8 mouse cellular contexts compared by ENCODE assay signal in genomic region chr2:106973332-106973958, GRCm38 (mm10). TPM values are rescaled to one million over a fixed set of nuclear protein-coding genes. Genes with fewer than 3 reads are reported as not detected.
DNase-seq lines count a peak whose midpoint lies in the region; ATAC-seq and TF ChIP-seq lines count a peak whose summit lies in the region.

No protein-coding gene starts in this region.

- H3K36me3 ChIP-seq in heart, embryonic 13.5 days, result peaks cover 12% of the 10 kb centered on the region
- peaks cover 15 to 39% of the 10 kb centered on the region in 2 experiments for H3K36me3 ChIP-seq in MEL (ENCODE audit: control insufficient read depth in 1 of 2, insufficient read depth in 2 of 2, low read length in 2 of 2)
- peaks cover 6% of the 10 kb centered on the region; the same call in 1 of the 2 replicates for H3K36me3 ChIP-seq in heart, embryonic 15.5 days

- H3K4me1 ChIP-seq in heart, embryonic 13.5 days, result peaks cover 15% of the 10 kb centered on the region
- H3K4me1 ChIP-seq in MEL (ENCODE audit: control insufficient read depth in 1 of 2, insufficient read depth in 2 of 2, low read length in 2 of 2), result peaks cover 11 to 25% of the 10 kb centered on the region in 2 experiments; a peak in 3 of 4 replicates
- peaks cover 9% of the 10 kb centered on the region for H3K4me1 ChIP-seq in heart, embryonic 15.5 days (replicated peaks)

- peak overlapping the region; percentile 76 for H3K4me2 ChIP-seq in heart, embryonic 13.5 days
- peak overlapping the region; percentile 73 for H3K4me2 ChIP-seq in heart, embryonic 15.5 days

- no peak for TF ChIP-seq EP300 in MEL (IDR thresholded peaks at IDR 0.05; ENCODE audit: low read depth in 1 of 2, low read length in 2 of 2)

- no peak for TF ChIP-seq RAD21 in MEL (IDR thresholded peaks at IDR 0.05; ENCODE audit: low read depth, low read length)

- H3K9ac ChIP-seq in heart, embryonic 13.5 days, result peak overlapping the region; percentile 96
- H3K9ac ChIP-seq in MEL (ENCODE audit: control insufficient read depth, low read depth, low read length, poor library complexity, severe bottlenecking), result peak overlapping the region; percentile 99
- peak overlapping the region; percentile 84 for H3K9ac ChIP-seq in heart, embryonic 15.5 days

- intact Hi-C loops in heart, postnatal 14 days (cut with DNase I), result no loop called here
- intact Hi-C loops in left cerebral cortex, postnatal 14 days (cut with DNase I), result no loop called here

- WGBS in heart, embryonic 13.5 days, result 62% methylated on average over 17 of the region's 17 CpGs
- 59% methylated on average over 17 of the region's 17 CpGs for WGBS in heart, embryonic 15.5 days

- peaks cover 43% of the 10 kb centered on the region for H3K79me2 ChIP-seq in MEL (ENCODE audit: control insufficient read depth, insufficient read depth, low read length, poor library complexity)

- H3K4me3 ChIP-seq in heart, embryonic 13.5 days, result peak overlapping the region; percentile 96
- H3K4me3 ChIP-seq in MEL (ENCODE audit: control insufficient read depth in 1 of 2, insufficient read depth in 1 of 2, low read depth in 2 of 2, low read length in 2 of 2), result peak overlapping the region; percentile 91 to 99
- H3K4me3 ChIP-seq in heart, embryonic 15.5 days, result peak overlapping the region; percentile 75

- H3K9me3 ChIP-seq in heart, embryonic 13.5 days, result no peaks in the 10 kb centered on the region
- H3K9me3 ChIP-seq in MEL (replicated peaks; ENCODE audit: insufficient read depth, low read length), result no peaks in the 10 kb centered on the region
- no peaks in the 10 kb centered on the region for H3K9me3 ChIP-seq in heart, embryonic 15.5 days (replicated peaks)

- no peak for DNase-seq in heart, postnatal 14 days
- peak; percentile 47 for DNase-seq in MEL (ENCODE audit: low read depth, low spot score)
- peak; percentile 4 for DNase-seq in lung, postnatal 36 days
- no peak for DNase-seq in left cerebral cortex, postnatal 14 days (ENCODE audit: low spot score in 2 of 2)
- DNase-seq in spleen, postnatal 4 days (ENCODE audit: low spot score in 2 of 2), result no peak
- DNase-seq in thymus, postnatal 36 days, result no peak

- no peak for TF ChIP-seq POLR2A in MEL (IDR thresholded peaks at IDR 0.05; ENCODE audit: control insufficient read depth in 1 of 2, insufficient read depth in 1 of 2, low read depth in 1 of 2, low read length in 2 of 2, poor library complexity in 1 of 2)

- no peak for ATAC-seq in heart, embryonic 13.5 days (ENCODE audit: extremely low read depth, insufficient number of reproducible peaks, low FRiP score, low TSS enrichment)
- ATAC-seq in heart, embryonic 15.5 days (replicated peaks; ENCODE audit: insufficient number of reproducible peaks, insufficient read depth, low FRiP score, low read depth), result no peak

- H3K27ac ChIP-seq in heart, embryonic 13.5 days (replicated peaks), result no peak overlapping the region
- H3K27ac ChIP-seq in MEL (ENCODE audit: control insufficient read depth, low read depth, low read length), result peak overlapping the region; percentile 81
- H3K27ac ChIP-seq in heart, embryonic 15.5 days, result no peak overlapping the region

- no peaks in the 10 kb centered on the region for H3K27me3 ChIP-seq in heart, embryonic 13.5 days (replicated peaks)
- no peaks in the 10 kb centered on the region for H3K27me3 ChIP-seq in MEL (ENCODE audit: control insufficient read depth in 1 of 2, insufficient read depth in 2 of 2, low read length in 2 of 2)
- H3K27me3 ChIP-seq in heart, embryonic 15.5 days, result no peaks in the 10 kb centered on the region

- no peak for TF ChIP-seq CTCF in MEL (IDR thresholded peaks at IDR 0.05 in 2 of 3, conservative IDR thresholded peaks at IDR 0.05 in 1 of 3; ENCODE audit: control insufficient read depth in 1 of 3, insufficient read depth in 1 of 3, low read depth in 2 of 3, low read length in 3 of 3, poor library complexity in 1 of 3, severe bottlenecking in 1 of 3)

TF ChIP-seq in MEL, 35 proteins besides CTCF, POLR2A, EP300 and RAD21:
- TF ChIP-seq MAZ (IDR thresholded peaks at IDR 0.05; ENCODE audit: low read depth, low read length) (no peak), CHD1 (IDR thresholded peaks at IDR 0.05; ENCODE audit: low read depth, low read length) (no peak), ZMIZ1 (IDR thresholded peaks at IDR 0.05; ENCODE audit: low read depth, low read length) (no peak), TAL1 (IDR thresholded peaks at IDR 0.05; ENCODE audit: low read length) (no peak), USF2 (IDR thresholded peaks at IDR 0.05; ENCODE audit: borderline replicate concordance in 1 of 2, insufficient read depth in 1 of 2, low read depth in 1 of 2, low read length in 2 of 2) (no peak), SIN3A (IDR thresholded peaks at IDR 0.05; ENCODE audit: low read length) (no peak), MXI1 (IDR thresholded peaks at IDR 0.05; ENCODE audit: low read depth, low read length) (no peak), POLR2AphosphoS2 (IDR thresholded peaks at IDR 0.05; ENCODE audit: low read length) (no peak), GATA1 (IDR thresholded peaks at IDR 0.05; ENCODE audit: low read depth, low read length) (no peak), CHD2 (IDR thresholded peaks at IDR 0.05; ENCODE audit: low read length) (no peak), POLR2AphosphoS5 (IDR thresholded peaks at IDR 0.05; ENCODE audit: borderline replicate concordance, low read depth, low read length) (no peak), TBP (IDR thresholded peaks at IDR 0.05; ENCODE audit: low read depth, low read length) (no peak), MYC (IDR thresholded peaks at IDR 0.05; ENCODE audit: low read depth, low read length) (no peak)

RNA-seq across cellular contexts. Expression of gene Arl14ep, which starts 0.8 kb away (rescaled TPM):
- polyA plus RNA-seq in heart, embryonic 13.5 days (2015; fragmentation: Nextera tagmentation; extraction: Ambion mirVana), result 22.7 and 23.1 TPM in 2 replicates
- 10 to 100 TPM; 12.5 to 12.7 TPM for total RNA-seq in heart, postnatal 14 days (2021)
- 26.2 and 39.2 TPM in 2 replicates for total RNA-seq in MEL (2012; rRNA removed)
- polyA plus RNA-seq in MEL (2012; ENCODE audit: insufficient read depth in 1 of 2, insufficient read length in 2 of 2, low read depth in 1 of 2, low replicate concordance in 2 of 2, missing spikeins in 1 of 2), result 100 to 1,000 TPM in 1 of 2 experiments, 10 to 100 TPM in 1; 33.1 to 105 TPM
- 20.3 and 23.3 TPM in 2 replicates for polyA plus RNA-seq in heart, embryonic 15.5 days (2015; fragmentation: Nextera tagmentation; extraction: Ambion mirVana)
- total RNA-seq in left cerebral cortex, postnatal 14 days (2021), result 10 to 100 TPM; 36.9 to 40.1 TPM

Comparison
In these comparisons a context has a peak if more than half of its experiments do, and no peak if none do; other contexts are left out.
1. DNase-seq: peak in MEL (single experiment) and lung, postnatal 36 days (single experiment); none in heart, postnatal 14 days (0 of 2), left cerebral cortex, postnatal 14 days (0 of 2), spleen, postnatal 4 days (0 of 2) and thymus, postnatal 36 days (0 of 2).
2. Peak in every context shown above with its lines, with median percentiles within 50 percentile points of each other: H3K4me3 ChIP-seq and H3K9ac ChIP-seq.